Mouse (Mus musculus) thymus, postnatal 4 days (tissue): ENCODE results near the gene Rnpep.

Experiments
- DNase-seq: peaks from one replicate; pipeline ENCODE4 v3.0.0; 2021

Rnpep gene

DNA sequence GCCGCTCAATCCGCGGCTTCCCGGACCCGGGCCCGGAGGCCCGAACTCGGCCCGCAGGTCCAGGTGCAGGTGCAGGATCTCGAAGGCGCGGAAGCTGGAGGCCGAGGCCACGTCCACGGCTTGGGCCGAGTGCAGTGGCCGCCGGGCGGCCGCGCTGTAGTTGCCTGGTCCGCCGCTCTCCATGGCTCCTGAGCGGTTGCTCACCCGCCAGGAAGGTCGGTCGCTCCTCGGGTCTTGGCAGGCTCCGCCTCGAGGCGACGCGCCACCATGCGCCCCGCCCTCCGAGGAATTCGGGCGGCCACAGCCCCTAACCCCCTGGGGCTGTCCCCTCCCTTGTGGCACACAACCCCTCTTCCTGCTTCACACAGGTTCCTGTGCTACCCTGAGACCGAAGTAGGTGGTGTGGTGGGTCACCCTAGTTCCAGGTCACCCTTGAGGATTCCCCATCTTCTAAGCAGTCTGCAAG, at the start of gene Rnpep:
Rnpep (minus strand) TSS at position 259 of the 466 bp plus-strand sequence.
- DNase-seq: peak; percentile 81

DNA sequence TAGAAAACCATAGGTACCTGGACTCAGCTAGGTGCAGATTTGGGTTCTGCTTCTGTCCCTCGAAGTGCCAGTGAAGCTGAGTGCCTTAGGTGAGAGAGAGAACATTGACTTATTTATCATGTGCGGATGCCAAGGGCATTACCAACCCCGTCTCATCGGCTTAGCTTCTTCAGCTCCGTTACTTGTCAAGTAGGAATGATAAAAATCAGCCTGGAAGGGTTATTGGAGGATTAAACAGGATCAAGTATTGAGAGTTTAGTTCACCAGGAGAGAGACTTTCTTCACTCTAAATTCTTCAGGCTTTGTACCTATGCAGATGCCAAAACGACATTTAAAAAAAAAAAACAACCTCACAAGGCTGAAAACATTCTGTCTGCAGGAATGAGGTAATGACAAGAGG, 46.7 kb upstream of the Rnpep start:
- no peak for DNase-seq

DNA sequence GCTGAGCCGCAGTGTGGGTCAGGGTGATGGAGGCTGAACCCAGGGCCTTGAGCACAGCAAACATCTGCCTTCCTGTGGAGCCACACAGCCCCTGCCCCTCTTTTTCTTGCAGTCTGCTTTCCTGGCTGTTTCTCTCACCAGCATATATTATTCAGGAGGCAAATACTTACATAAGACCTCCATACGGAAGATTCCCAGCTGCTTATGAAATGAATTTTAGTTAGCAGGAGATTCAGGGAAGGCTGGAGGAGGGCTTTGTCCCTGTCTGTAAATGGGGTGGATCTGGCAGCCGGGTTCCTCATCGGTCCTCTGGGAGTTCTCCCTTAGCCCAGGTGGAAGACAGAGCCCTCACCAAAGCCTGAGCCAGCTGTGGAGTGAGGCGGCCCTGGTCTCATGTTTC, 44.5 kb upstream of the Rnpep start:
- no peak for DNase-seq

DNA sequence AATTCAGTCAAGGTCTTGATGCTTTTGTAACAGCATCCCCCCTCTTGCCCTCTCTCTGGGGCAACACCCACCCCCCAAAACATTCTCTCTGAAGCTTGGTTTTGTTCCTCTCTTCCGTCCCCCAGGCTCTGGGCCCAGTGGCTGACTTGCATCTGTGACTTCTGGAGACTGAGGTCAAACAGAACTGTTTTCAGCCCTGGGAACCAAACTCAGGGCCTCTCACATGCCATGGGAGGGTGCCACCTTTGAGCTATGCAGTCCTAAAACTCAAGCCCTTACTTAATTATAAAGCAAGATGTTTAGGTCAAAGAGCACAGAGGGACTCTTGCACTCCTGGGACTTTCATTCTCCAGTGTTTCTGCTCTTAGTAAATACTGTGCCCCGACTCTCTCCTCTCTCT, 42.0 kb upstream of the Rnpep start:
- DNase-seq: no peak

DNA sequence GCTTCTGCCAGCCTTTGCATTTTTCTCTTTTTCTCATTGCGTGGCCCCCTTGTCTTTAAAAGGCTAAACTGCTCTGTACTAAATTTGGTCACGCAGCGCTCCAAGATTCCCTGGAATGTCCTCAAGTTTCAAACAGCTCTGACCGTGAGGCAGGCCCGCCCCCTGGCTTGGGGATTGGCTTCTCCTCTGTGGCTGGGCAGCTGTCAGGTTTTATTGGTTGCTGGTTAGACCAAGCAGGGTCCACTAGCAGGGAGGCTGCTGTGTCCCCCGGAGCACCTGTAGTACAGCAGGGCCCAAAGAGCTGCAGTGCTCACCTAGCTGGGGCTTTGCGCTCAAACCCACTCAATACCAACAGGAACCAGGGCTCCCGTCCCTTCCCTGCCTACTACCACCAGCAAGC, 40.7 kb upstream of the Rnpep start, which contains the start of gene Lmod1:
Lmod1 (plus strand) TSS at position 237 of the 400 bp plus-strand sequence.
- no peak for DNase-seq

DNA sequence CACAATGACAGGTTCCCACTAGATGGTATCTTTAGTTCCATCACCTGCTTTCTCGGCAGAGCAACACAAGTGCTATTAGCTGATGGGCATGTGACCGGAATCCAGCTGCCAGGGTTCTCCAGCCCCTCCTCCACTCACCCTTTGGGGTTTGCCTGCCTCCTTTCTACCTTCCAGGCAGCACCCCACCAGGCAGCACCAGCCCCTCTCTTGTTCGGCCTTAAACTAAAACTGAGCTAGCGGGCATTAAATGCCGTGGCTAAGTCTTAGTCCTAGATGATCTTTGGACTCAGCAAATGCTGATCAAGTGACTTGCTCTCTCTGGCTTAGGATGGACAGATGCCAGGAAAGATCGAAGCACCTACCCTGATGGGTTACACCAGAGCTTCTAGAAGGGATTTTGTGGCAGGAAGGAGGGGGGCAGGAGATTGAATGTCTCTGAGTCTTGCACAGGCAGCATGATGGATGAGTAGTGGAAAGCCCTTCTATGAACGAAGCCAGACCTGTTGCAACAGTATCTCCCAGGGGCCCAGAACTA, 39.5 kb upstream of the Rnpep start:
- no peak for DNase-seq

DNA sequence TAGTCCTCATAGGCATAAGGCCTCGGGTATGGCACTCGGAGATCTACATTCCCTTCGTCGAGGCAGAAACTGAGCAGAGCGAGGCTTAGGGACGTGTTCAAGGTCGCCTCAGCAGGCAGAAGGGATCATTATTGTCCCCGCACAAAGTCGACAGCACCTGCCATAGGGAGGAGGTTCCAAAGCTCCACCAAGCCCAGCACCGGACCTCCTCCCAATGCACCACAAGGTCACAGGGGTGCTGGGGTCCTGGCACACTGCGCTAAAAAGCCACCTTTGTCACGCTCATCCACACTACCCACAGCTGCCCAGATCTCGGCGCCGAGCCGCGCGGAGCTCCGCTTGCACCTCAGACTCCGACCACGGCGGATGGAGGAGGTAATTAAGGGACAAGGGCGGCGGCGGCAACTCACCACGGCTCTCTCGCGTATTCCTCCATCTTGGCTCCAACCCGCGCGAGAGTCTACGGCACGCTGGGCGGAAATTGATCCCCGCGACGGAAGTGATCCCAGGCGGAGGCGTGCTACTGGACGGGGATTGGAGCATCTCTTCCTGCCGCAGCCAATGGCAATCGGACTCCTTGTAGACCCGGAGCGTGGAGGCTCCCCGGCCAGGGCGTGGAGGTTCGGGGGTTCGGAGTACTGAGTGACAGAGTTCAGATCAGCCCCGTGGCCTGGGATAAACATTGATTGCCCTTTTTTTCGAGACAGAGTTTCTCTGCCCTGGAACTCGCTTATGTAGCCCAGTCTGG, 29.6 kb upstream of the Rnpep start, which contains the start of gene Timm17a:
Timm17a (minus strand) TSS at position 495 of the 748 bp plus-strand sequence.
- DNase-seq: peak; percentile 90

DNA sequence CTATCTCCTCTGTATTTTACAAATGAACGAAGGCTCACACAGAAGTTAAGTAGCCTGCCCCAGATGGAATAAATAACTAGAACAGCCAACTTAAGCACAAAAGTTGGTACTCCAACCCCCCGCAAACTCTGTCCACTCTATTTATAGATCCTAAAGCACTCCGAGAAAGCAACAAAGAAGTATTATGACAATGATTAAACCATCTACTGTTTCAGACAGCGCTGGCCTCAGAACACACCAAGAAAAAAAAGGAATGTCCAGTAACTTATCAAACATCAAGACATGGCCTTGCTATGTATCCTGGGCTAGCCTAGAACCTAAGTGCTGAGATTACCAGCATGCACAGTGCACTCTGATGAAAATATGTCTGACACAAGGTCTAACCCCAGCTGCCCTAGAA, 28.3 kb upstream of the Rnpep start:
- no peak for DNase-seq

DNA sequence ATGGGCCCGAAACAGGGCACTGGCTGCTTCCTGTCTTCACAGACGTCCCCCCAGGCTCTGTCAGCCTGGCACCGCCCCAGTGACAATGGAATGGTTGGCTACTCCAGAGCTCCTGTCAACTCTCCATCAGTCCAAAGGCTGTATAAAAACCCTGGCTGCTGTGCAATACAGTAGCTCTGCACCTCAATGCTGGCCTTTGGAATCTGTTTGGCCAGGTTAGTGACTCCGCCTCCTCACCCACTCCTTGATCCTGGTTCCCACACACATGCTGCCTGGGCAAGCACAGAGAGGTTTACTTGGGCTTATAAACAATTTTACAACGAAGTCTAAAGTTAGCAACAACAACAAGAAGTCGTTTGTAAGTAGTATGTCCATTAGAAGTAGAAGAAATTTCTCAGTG, 27.5 kb upstream of the Rnpep start:
- DNase-seq: no peak

DNA sequence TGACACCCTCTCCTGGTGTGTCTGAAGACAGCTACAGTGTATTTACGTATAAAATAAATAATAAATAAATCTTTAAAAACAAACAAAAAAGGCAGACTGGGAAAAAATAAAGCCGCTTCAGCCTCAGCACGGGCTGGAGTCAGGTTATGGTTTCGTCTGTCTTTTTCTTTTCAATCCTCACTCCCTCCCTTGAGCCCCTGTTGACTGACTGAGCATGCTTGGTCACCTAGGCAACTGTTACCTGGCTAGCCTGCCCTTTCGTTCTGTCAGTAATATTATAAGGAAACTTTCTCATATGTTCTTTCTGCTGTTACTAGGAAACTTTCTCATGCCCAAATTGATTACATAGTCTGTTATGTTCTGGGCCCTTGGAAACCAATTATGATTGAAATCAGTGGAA, 7.0 kb upstream of the Rnpep start:
- no peak for DNase-seq

DNA sequence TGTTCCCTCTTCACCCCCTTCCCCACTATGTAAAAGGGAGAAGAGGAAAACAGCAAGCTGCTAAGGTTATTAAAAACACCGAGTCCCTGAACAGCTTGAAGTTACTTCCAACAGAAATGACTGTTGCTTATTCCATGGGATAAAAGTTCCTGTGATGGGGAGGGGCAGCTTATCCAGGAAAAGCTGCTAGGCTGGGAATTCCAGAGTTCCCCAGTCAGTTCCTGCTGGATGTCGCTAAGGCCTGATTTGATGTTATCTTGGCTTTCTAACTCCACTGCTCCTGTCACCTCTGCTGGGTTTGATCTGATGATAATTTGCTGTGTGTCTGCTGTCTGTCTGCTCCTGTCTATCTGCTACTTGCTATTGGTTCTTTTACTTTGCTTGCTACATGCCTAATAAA, 2.4 kb upstream of the Rnpep start:
- no peak for DNase-seq

DNA sequence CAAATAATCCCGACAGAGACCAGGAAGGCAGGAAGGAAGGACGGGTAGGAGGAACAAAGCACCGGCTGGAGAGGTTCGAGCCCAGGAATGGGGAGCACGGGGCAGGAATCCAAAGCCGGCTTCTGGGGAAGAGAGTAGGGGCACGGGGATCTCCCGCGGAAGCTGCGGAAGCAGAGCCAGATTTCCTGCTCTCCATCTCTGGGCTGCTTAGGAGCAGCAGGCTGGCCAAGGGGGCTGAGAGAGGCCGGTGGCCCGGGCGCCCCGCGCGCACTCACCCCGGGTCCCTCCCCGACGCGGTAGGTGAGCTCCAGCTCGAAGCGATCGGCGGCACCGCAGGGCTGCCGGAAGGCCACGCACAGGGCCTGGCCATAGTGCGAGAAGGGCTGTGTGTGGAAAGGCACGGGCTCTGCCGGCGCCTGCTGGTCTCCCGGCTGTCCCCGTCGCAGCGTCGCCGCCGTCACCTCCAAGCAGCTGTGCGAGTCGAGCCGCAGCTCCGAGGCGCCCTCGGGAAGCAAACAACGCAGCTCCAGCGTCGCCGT, 528 bp downstream of the Rnpep start:
- peak; percentile 70 for DNase-seq

DNA sequence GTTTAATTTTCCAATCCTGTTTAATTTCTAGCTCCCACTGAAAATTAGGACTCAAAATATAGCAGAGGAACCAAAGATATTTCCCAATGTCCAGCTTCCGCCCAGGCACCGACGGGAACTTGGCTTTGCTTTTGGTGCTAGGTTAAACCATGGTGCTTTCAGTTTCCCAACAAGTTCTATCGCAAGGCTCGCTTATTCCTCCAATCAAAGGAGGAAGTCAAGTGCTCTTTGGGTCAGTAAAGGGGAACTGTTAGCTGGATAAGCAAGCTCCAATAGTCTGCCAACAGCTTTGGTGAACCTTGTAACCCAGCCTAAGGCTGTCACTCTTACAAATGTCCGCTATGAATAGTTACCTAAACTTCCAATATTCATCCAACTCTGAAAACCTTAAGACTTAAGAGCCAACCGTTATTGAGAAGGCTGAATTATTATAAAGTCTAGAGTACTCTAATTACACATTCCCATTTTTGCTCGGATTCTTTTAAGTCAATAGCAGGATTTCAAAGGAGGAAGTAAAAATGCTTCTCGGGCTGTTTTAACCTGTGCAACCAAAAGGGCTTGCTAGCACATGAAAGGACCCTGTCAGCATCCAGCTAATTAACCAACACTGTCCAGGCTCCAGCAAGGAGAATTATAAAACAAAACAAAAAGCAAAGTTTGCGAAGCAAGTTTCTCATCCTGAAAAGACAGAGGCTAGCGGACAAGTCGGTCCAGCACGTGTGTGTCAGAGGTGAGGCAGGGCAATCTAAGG, 1.2 kb downstream of the Rnpep start:
- DNase-seq: no peak

DNA sequence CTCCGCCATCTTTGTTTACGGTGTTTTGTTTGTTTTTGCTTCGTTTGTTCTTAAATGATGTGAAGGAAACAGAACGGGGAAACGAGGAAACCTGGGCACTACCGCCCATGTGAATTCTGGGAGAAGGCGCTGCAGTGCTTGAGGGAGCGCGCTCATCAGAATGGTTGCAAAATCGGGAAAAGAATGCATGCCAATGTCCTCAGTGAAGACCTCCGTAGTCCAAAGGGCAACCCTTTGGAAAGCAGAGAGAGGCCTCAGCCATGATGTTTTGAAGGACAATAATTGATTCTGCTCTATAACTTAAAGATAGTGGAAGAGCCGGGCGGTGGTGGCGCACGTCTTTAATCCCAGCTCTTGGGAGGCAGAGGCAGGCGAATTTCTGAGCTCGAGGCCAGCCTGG, 2.0 kb downstream of the Rnpep start:
- DNase-seq: no peak

DNA sequence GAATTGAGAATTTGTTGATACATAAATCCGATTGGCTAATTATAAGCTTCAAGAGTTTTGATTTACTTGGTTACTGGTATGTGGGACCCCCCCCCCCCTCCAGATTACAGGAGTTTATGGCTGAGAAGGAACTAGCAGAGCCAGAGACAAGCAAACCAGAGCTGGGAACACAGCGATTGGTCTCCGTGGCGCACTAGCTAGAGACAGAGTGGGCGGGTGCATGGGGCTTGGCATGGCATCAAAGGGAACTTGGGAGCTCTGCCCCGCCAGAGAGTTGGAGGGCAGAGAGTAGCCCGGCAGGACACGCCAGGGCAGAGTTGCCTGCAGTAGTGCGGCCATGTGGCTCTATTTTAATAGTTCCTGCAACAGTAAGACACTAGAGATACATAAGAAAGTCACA, 3.2 kb downstream of the Rnpep start:
- no peak for DNase-seq

DNA sequence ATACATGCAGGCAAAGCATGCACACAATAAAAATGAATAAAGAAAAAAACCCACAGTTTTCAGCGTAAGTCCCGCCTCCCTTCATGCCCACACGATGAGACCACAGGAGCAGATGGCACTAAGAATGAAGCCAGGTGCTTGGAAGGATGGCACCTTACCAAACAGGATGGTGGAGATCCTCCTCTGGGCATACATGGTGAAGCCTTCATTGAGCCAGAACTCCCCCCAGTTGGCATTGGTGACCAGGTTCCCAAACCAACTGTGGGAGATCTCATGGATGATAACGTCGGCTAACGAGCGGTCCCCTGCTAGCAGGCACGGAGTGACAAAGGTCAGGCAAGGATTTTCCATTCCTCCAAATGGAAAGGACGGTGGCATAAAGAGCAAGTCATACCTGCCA, 12.5 kb downstream of the Rnpep start:
- no peak for DNase-seq

DNA sequence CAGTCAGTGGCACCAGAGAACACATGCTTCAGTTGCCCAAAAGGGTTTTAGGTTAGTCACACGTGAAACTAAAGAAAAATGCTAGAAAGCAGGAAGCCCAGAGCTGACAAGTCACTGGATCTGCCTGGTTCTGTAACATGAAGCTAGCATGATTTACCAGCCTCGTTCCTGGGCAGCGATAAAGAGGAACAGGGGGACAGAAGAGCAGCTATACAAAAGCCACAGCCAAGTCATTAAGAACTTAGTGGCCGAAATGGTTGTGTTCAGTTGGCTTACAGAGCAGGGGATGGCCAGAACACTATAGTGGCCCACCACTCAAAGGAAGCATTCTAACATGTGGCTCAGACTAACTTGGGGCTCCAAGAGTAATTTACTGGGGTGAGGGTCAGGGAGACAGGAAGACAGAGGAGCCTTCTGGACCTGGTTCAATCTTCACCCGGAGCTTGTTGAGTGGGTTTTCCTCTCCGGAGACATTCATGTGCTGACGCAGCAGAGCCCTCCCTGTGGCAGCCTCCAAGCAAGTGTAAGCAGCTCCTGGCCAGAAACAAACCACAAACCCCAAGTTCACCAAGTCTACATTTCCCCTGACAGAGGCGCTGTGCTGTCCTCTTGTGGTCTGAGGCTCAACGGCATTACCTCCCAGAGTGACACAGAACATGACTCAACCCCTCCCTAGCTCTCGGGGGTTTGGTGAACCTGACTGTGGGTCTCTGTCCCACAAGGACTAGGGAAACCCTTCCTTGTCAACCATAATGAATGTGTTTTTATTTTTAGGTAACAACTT, 16.0 kb downstream of the Rnpep start:
- peak; percentile 16 for DNase-seq

DNA sequence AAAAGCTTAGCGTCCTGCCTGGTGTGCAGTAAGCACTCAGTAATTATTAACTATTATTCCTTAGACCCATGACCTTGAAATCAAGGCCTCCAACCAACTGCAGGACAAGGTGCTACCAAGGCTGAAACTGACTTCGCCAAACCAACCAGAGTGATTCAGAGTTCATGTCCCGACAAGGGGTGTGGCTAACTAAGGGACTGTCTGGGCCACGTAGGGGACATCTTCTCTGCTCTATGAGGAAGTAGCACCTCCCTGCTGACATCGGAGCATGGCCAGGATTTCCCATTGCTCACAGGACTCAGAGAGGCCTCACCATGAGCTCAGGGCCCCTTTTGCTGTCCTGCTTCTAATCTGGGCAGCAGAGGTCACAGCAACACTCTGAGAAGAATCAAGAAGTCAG, 18.1 kb downstream of the Rnpep start:
- DNase-seq: no peak

DNA sequence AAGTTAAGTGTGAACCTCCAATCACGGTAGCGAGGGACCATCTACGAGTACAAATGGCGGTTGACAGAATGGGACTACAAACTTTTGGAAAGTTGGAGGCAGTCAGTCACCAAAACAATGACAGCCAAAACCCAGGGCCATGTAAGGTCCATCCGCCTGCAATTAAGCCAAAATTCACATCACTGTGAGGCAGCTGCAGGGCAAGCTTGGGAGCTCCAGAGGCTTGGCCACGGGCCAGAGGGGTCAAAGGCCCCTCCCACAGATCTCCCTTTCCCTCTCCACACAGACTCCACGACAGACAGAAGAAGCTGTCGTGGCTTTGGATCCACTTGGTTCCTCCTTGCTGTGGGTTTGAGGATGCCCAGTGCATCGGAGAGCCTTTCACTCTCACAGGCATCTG, 20.6 kb downstream of the Rnpep start:
- DNase-seq: no peak

DNA sequence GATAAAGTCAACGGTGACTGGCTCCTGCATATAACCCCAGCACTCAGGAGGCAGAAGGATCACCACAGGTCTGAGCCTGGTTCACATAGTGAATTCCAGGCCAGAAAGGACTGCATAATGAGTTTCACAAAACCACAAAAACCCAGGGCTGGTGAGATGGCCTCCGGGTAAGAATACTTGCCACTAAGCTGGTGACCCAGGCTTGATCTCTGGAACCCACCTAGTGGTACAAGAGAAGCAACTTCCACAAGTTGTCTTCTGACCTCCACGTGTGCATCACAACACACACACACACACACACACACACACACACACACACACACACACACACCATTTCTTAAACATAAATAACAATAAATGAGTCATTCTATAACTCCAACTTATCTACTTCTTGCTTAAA, 21.6 kb downstream of the Rnpep start:
- no peak for DNase-seq

DNA sequence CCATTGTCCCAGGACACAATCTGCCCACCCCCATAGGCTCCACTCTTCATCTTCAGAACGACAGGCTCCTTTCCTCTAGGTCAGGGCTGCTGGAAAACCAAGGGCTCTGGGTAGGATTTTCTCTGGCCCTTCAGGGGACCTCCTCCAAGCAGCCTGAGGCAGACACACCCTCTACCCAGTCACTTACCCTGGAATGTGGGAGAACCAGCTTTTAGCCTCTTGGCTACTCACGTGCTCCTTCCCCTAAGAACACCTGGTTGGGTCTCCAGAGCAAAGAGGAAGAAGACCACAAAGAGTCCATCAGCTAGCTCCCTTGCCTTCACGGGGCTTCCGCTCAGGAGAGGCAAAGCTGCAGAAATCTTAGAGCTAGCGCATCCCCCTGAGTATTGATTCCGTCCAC, 23.0 kb downstream of the Rnpep start:
- no peak for DNase-seq

DNA sequence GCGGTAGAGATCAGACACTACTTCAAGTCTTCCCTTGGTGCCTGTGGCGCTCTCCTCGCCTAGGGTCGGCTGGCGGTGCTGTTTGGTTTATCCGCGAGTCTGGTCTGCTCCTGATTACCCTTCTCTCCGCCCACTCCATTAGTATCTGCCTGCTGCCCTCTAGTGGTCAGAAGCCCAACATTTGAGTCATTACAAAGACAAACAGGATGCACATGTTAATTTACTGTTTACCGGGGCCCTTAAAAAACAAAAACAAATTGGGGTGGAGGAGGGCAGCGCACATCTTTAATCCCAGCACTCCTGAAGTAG, 24.8 kb downstream of the Rnpep start:
- peak; percentile 80 for DNase-seq
